Mouse (Mus musculus): ENCODE results near the gene Arr3. TPM values are rescaled to one million over a fixed set of nuclear protein-coding genes. Genes with fewer than 3 reads are reported as not detected.

The Arr3 gene
- total and polyA plus RNA-seq, 3 experiments = not detected

DNA sequence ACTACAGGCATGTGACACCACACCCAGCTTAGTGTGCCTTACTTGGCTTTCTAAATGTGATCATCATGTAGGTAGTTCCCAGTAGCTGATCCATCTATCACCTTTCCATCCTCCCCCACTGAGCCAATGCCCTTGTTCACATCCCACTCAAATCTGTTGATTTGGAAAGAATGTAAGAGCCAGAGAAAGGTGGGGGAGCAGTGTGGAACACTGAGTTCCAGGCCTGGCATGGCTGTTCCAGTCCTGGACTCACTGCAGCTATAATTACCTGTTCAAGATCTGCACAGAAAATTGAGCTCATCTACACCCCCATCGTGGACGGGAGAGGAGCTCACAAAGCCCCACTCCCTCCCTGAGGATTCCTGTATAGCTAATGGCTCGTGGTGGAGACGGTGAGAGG is 5.5 kb upstream of the Arr3 start:
- WGBS = 73% methylated on average over 4 of the region's 4 CpGs
- Histone ChIP-seq H3K36me3 (ENCODE audit: control insufficient read depth, insufficient read depth, low read length) (no peaks in the 10 kb centered on the region), H3K4me1 (ENCODE audit: control insufficient read depth, insufficient read depth, low read length) (no peaks in the 10 kb centered on the region), H3K4me3 (no peak overlapping the region), H3K79me2 (replicated peaks; ENCODE audit: control insufficient read depth, insufficient read depth, low read length) (no peaks in the 10 kb centered on the region), H3K9ac (ENCODE audit: low read depth, low read length) (no peak overlapping the region), H3K27ac (no peak overlapping the region), H3K27me3 (ENCODE audit: control insufficient read depth, insufficient read depth, low read length) (no peaks in the 10 kb centered on the region)
- TF ChIP-seq CTCF (IDR thresholded peaks at IDR 0.05) = no peak
- TF ChIP-seq EP300 (IDR thresholded peaks at IDR 0.05; ENCODE audit: insufficient read depth, low read depth, low read length) = no peak
- no peak for TF ChIP-seq POLR2A (IDR thresholded peaks at IDR 0.05; ENCODE audit: insufficient read depth, low read depth, low read length)
- intact Hi-C loops (cut with DNase I) = no loop called here
- no peak for DNase-seq

DNA sequence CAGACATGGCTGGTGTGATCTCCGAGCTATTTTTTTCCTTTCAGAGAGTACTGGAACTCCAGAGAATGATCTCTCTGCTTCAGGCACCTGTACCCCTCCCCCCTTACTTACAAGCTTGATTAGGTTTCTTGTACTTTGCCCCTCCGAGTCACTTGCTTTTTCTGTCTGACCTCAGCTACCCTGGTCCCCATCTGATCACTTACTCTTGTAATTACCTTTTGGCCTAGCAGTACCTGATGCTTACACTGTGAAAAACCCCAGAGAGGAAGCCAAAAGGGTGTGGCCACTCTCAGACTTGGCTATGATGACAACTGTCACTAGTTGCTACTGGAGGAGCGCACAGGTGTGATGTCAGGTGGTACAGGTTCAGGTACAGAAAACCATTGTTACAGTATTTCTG is 13.2 kb downstream of the Arr3 start:
- no peaks in the 10 kb centered on the region for H3K36me3 ChIP-seq (ENCODE audit: control insufficient read depth, insufficient read depth, low read length)
- no peak overlapping the region for H3K9ac ChIP-seq (ENCODE audit: low read depth, low read length)
- H3K4me3 ChIP-seq = no peak overlapping the region
- no peaks in the 10 kb centered on the region for H3K79me2 ChIP-seq (replicated peaks; ENCODE audit: control insufficient read depth, insufficient read depth, low read length)
- H3K27ac ChIP-seq = no peak overlapping the region
- no peak for DNase-seq
- intact Hi-C loops (cut with DNase I) = no loop called here
- WGBS = 59% methylated on average over 3 of the region's 3 CpGs
- no peaks in the 10 kb centered on the region for H3K4me1 ChIP-seq (ENCODE audit: control insufficient read depth, insufficient read depth, low read length)
- H3K27me3 ChIP-seq (ENCODE audit: control insufficient read depth, insufficient read depth, low read length) = no peaks in the 10 kb centered on the region
- TF ChIP-seq CTCF (IDR thresholded peaks at IDR 0.05) = no peak
- TF ChIP-seq EP300 (IDR thresholded peaks at IDR 0.05; ENCODE audit: insufficient read depth, low read depth, low read length) = no peak
- TF ChIP-seq POLR2A (IDR thresholded peaks at IDR 0.05; ENCODE audit: insufficient read depth, low read depth, low read length) = no peak

- WGBS = 56% methylated on average over 2 of the region's 2 CpGs
- H3K79me2 ChIP-seq (replicated peaks; ENCODE audit: control insufficient read depth, insufficient read depth, low read length) = no peaks in the 10 kb centered on the region
- H3K27ac ChIP-seq = no peak overlapping the region
These were observed 16.1 kb downstream of the Arr3 start for GRCm38 (mm10) chrX:100621366-100621765.

DNA sequence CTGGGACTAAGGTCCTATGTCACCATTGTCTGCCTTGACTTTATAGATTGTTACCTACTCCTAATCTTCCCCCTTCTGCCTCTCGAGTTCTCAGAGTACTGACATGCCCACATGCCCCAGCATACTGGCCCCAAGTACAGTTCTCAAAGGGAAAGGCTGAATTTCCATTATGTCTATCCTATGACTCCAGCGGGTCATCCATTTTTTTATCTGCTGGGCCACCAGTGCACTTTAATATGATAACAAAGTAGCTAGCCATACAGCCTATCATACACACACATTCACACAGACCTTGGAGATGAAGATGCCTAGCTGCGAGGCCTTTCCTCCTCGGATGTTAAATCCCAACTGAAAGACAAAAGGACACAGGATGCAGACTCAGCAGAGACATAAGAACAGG is 18.9 kb downstream of the Arr3 start:
- no peaks in the 10 kb centered on the region for H3K36me3 ChIP-seq (ENCODE audit: control insufficient read depth, insufficient read depth, low read length)
- no peak overlapping the region for H3K27ac ChIP-seq
- no peaks in the 10 kb centered on the region for H3K27me3 ChIP-seq (ENCODE audit: control insufficient read depth, insufficient read depth, low read length)
- H3K9ac ChIP-seq (ENCODE audit: low read depth, low read length) = no peak overlapping the region
- intact Hi-C loops (cut with DNase I) = no loop called here
- TF ChIP-seq POLR2A (IDR thresholded peaks at IDR 0.05; ENCODE audit: insufficient read depth, low read depth, low read length) (no peak), CTCF (IDR thresholded peaks at IDR 0.05) (no peak), EP300 (IDR thresholded peaks at IDR 0.05; ENCODE audit: insufficient read depth, low read depth, low read length) (no peak)
- H3K4me1 ChIP-seq (ENCODE audit: control insufficient read depth, insufficient read depth, low read length) = no peaks in the 10 kb centered on the region
- 85% methylated on average over 4 of the region's 4 CpGs for WGBS
- H3K4me3 ChIP-seq = no peak overlapping the region
- no peaks in the 10 kb centered on the region for H3K79me2 ChIP-seq (replicated peaks; ENCODE audit: control insufficient read depth, insufficient read depth, low read length)
- no peak for DNase-seq

More at GRCm38 (mm10) chrX:100621366-100621765, 16.1 kb downstream of the Arr3 start:
- H3K9ac ChIP-seq (ENCODE audit: low read depth, low read length) = no peak overlapping the region
- DNase-seq = no peak
- no peaks in the 10 kb centered on the region for H3K36me3 ChIP-seq (ENCODE audit: control insufficient read depth, insufficient read depth, low read length)
- H3K4me3 ChIP-seq = no peak overlapping the region
- H3K27me3 ChIP-seq (ENCODE audit: control insufficient read depth, insufficient read depth, low read length) = no peaks in the 10 kb centered on the region
- H3K4me1 ChIP-seq (ENCODE audit: control insufficient read depth, insufficient read depth, low read length) = no peaks in the 10 kb centered on the region
- TF ChIP-seq CTCF (IDR thresholded peaks at IDR 0.05) (peak; percentile 53), EP300 (IDR thresholded peaks at IDR 0.05; ENCODE audit: insufficient read depth, low read depth, low read length) (no peak)
- intact Hi-C loops (cut with DNase I) = loop anchor here (1.0 kb wide), 1 partner anchor 118 kb away; no protein-coding TSS in a partner anchor

GRCm38 (mm10) chrX:100625146-100625545 is 19.8 kb downstream of the Arr3 start:
- no peak for TF ChIP-seq EP300 (IDR thresholded peaks at IDR 0.05; ENCODE audit: insufficient read depth, low read depth, low read length)
- no peak for TF ChIP-seq CTCF (IDR thresholded peaks at IDR 0.05)
- TF ChIP-seq POLR2A (IDR thresholded peaks at IDR 0.05; ENCODE audit: insufficient read depth, low read depth, low read length) = no peak
- intact Hi-C loops (cut with DNase I) = no loop called here
- Histone ChIP-seq H3K4me1 (ENCODE audit: control insufficient read depth, insufficient read depth, low read length) (no peaks in the 10 kb centered on the region), H3K9ac (ENCODE audit: low read depth, low read length) (no peak overlapping the region), H3K27ac (peak overlapping the region; percentile 72), H3K79me2 (replicated peaks; ENCODE audit: control insufficient read depth, insufficient read depth, low read length) (no peaks in the 10 kb centered on the region), H3K36me3 (ENCODE audit: control insufficient read depth, insufficient read depth, low read length) (no peaks in the 10 kb centered on the region), H3K4me3 (peak overlapping the region; percentile 60), H3K27me3 (ENCODE audit: control insufficient read depth, insufficient read depth, low read length) (no peaks in the 10 kb centered on the region)
- no peak for DNase-seq
- WGBS = 30% methylated on average over 7 of the region's 7 CpGs

DNA sequence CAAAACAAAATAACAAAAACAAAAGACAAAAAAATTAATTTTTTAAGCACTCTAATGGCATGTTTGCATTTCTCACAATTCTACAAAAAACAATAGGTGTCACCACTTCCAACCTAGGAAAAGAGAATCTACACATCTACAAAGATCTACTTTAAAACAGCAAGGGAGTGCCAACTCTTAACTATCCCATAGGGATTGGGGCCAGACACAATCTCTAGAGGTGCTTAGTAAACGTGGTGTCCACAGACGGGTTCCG is 20.2 kb downstream of the Arr3 start, which contains the start of gene Kif4:
Gene Kif4, plus strand, starts transcription at position 192 of the 256 bp plus-strand sequence.
- Histone ChIP-seq H3K27me3 (ENCODE audit: control insufficient read depth, insufficient read depth, low read length) (no peaks in the 10 kb centered on the region), H3K27ac (peak within 1 kb of the TSS; percentile 72), H3K79me2 (replicated peaks; ENCODE audit: control insufficient read depth, insufficient read depth, low read length) (no peaks in the 10 kb centered on the region), H3K4me1 (ENCODE audit: control insufficient read depth, insufficient read depth, low read length) (no peaks in the 10 kb centered on the region), H3K9ac (ENCODE audit: low read depth, low read length) (peak within 1 kb of the TSS; percentile 68), H3K4me3 (peak within 1 kb of the TSS; percentile 60), H3K36me3 (ENCODE audit: control insufficient read depth, insufficient read depth, low read length) (no peaks in the 10 kb centered on the region)
- TF ChIP-seq POLR2A (IDR thresholded peaks at IDR 0.05; ENCODE audit: insufficient read depth, low read depth, low read length) (no peak), EP300 (IDR thresholded peaks at IDR 0.05; ENCODE audit: insufficient read depth, low read depth, low read length) (no peak), CTCF (IDR thresholded peaks at IDR 0.05) (no peak)
- 13% methylated on average over 3 of the region's 3 CpGs for WGBS
- no peak for DNase-seq
- intact Hi-C loops (cut with DNase I) = no loop called here

Measured in heart, adult 2 months (tissue).